ENCODE assay signal across 12 mouse cellular contexts in genomic region chr13:99169401-99169800, GRCm38 (mm10). TPM values are rescaled to one million over a fixed set of nuclear protein-coding genes. Genes with fewer than 3 reads are reported as not detected.
DNase-seq lines count a peak whose midpoint lies in the region; ATAC-seq lines count a peak whose summit lies in the region.
"Had no signal": no experiment of that assay in that cellular context is flagged by ENCODE, and none has a peak within 500 bp of the region (broad histone marks: within the 10 kb centered on the region; RNA-seq: fewer than 3 reads in every experiment).

No protein-coding gene starts in this region.

- ATAC-seq in kidney, embryonic 16.5 days (ENCODE audit: low FRiP score, low TSS enrichment), result no peak
- ATAC-seq: hindbrain, postnatal 0 days had no signal

- no peak overlapping the region for H3K4me3 ChIP-seq in kidney, embryonic 16.5 days (ENCODE audit: low read length)
- H3K4me3 ChIP-seq: embryonic facial prominence, embryonic 13.5 days; midbrain, embryonic 12.5 days had no signal

- H3K27ac ChIP-seq in kidney, embryonic 16.5 days (ENCODE audit: low read length), result no peak overlapping the region
- H3K27ac ChIP-seq: embryonic facial prominence, embryonic 13.5 days; hindbrain, postnatal 0 days; midbrain, embryonic 12.5 days had no signal

- no peaks in the 10 kb centered on the region for H3K27me3 ChIP-seq in kidney, embryonic 16.5 days (ENCODE audit: insufficient read depth, low read length)
- H3K27me3 ChIP-seq: embryonic facial prominence, embryonic 13.5 days; midbrain, embryonic 12.5 days had no signal

- peaks cover 8% of the 10 kb centered on the region; the same call in 1 of the 2 replicates for H3K4me1 ChIP-seq in kidney, embryonic 16.5 days (ENCODE audit: insufficient read depth, low read length)
- H3K4me1 ChIP-seq: midbrain, embryonic 12.5 days had no signal

- no peak overlapping the region for H3K9ac ChIP-seq in kidney, embryonic 16.5 days (replicated peaks; ENCODE audit: low read length)
- H3K9ac ChIP-seq: embryonic facial prominence, embryonic 13.5 days; midbrain, embryonic 12.5 days had no signal

- H3K4me2 ChIP-seq in kidney, embryonic 16.5 days (replicated peaks; ENCODE audit: low read depth, low read length), result no peak overlapping the region
- H3K4me2 ChIP-seq: embryonic facial prominence, embryonic 13.5 days; midbrain, embryonic 12.5 days had no signal

- 56% methylated on average over 6 of the region's 6 CpGs for WGBS in kidney, embryonic 16.5 days

- no peaks in the 10 kb centered on the region for H3K9me3 ChIP-seq in kidney, embryonic 16.5 days (ENCODE audit: low read length)
- H3K9me3 ChIP-seq: embryonic facial prominence, embryonic 13.5 days; midbrain, embryonic 12.5 days had no signal

- H3K36me3 ChIP-seq in kidney, embryonic 16.5 days (ENCODE audit: insufficient read depth, low read length), result no peaks in the 10 kb centered on the region
- H3K36me3 ChIP-seq: embryonic facial prominence, embryonic 13.5 days; midbrain, embryonic 12.5 days had no signal

- DNase-seq in kidney, adult 11 months, result peak; percentile 37
- DNase-seq in adrenal gland, postnatal 25 days, result peak; percentile 81
- peak; percentile 85 to 90 for DNase-seq in heart, adult 9 months (ENCODE audit: low spot score in 2 of 2)
- DNase-seq in lung, postnatal 25 days (ENCODE audit: low spot score), result peak; percentile 62
- no peak for DNase-seq in frontal cortex, postnatal 25 days (ENCODE audit: low spot score in 2 of 2)
- no peak for DNase-seq in layer of hippocampus, adult 9-11 months
- no peak for DNase-seq in thymus, postnatal 25 days
- DNase-seq: left cerebral cortex, postnatal 4 days had no signal

RNA-seq across cellular contexts. Expression of gene Zfp366, which starts 15.2 kb away (rescaled TPM):
- polyA plus RNA-seq in kidney, embryonic 16.5 days (2015; fragmentation: Nextera tagmentation; extraction: Ambion mirVana), result 0.96 and 1.1 TPM in 2 replicates
- total RNA-seq in adrenal gland, postnatal 25 days (2021), result 4.8 and 6.7 TPM in 2 replicates

Comparison
In these comparisons a context has a peak if more than half of its experiments do, and no peak if none do; other contexts are left out.
1. DNase-seq: peak in kidney, adult 11 months (single experiment), adrenal gland, postnatal 25 days (single experiment), heart, adult 9 months (2 of 2) and lung, postnatal 25 days (single experiment); none in frontal cortex, postnatal 25 days (0 of 2), layer of hippocampus, adult 9-11 months (single experiment) and thymus, postnatal 25 days (single experiment).